Mouse (Mus musculus) gastrocnemius, adult 18-20 months (tissue): ENCODE results near the gene Nr2f6. TPM values are rescaled to one million over a fixed set of nuclear protein-coding genes. Genes with fewer than 3 reads are reported as not detected.
"Not testable (repeated sequence)": the region's sequence is repeated elsewhere in the genome, so short reads cannot be mapped to it uniquely, and the experiment has no call there.

Experiments
- DNase-seq: peaks from one replicate; pipeline ENCODE4 v3.0.0; 2021; ENCODE audit warnings: low spot score
- total RNA-seq, 2 experiments: library from RNA; stranded (reverse); gene quantifications; 2 replicates each; pipeline ENCODE4 v1.2.3; 2021

Gene Nr2f6
- total RNA-seq, 2 experiments from 2014 or later = 20.8 to 22.4 TPM

DNA sequence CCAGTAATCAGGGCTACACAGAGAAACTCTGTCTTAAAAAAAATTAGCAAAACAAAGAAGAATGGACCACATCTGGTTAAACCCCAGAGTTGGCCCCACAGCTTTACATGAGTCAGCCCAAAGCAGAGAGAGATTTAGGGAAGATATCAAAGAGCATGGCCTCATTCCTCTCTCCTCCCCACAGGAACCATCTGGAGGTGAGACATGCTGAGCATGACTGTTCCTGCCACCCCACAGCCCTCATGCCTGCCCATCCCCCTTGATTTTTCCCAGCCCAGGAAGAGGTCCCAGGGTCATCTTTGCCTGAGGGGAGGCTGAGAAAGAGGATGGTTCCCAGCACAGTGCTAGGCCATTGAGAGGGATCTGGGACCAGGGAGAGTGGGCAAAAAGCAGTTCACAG lies 13.4 kb downstream of the Nr2f6 start:
- DNase-seq = no peak

DNA sequence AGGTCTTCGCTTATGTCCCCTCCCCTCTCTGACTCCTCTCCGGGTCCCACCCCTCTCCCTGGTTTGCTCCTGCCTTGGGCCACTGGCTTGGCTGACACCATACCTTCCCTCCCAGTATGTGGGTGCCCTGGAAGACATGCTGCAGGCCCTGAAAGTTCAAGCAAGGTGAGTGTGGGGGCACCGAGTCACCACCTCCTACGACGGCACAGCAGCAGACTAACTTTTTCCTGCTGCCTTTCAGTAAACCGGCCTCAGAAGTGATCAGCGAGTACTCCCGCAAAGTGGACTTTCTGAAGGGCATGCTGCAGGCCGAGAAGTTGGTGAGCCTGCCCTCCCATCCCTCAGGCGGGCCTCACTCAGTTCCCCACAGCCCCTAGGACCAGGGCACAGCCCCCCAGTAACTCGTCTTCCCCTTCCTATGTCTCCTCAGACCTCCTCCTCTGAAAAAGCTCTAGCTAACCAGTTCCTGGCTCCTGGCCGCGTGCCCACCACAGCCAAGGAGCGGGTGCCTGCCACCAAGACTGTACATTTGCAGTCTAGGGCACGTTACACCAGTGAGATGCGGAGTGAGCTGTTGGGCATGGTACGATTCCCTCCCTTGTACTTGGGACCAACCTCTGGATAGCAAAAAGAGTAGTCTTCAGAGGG lies 14.1 kb downstream of the Nr2f6 start:
- no peak for DNase-seq

DNA sequence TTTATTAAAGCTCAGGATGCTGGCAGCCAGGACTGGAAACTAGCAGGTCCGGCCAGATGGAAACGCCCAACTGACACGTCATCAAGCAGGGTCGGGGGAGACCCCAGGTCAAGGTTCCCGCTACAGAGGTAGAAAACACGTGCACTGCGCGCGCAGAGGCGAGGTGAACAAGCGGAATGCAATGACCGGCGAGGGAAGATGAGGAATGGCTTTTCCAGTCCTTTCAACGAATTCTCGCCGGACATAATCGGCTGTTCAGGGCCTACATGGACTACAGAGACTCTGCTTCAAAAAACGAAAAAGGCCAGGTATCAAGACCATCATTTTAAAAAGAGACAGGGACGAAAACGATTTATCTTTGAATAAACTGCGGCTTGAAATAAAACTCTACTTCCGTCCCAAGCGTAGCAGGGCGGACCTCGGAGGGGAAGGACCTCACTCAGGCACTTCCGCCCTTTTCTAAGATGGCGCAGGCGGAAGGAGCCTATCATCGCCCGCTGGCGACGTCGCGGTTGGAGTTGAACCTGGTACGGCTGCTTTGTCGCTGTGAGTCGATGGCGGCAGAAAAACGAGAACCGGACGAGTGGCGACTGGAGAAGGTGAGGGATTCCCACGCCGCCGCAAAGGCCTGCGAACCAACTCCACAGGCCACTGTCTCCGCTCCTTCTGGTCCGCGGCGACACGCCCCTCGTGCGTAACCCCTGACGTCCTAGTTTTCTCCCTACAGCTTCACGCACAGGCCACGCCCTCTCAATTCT lies 14.8 kb downstream of the Nr2f6 start, which contains the start of gene Use1:
TSS of gene Use1 (plus strand) at position 78 of the 758 bp plus-strand sequence.
- peak; percentile 91 for DNase-seq

DNA sequence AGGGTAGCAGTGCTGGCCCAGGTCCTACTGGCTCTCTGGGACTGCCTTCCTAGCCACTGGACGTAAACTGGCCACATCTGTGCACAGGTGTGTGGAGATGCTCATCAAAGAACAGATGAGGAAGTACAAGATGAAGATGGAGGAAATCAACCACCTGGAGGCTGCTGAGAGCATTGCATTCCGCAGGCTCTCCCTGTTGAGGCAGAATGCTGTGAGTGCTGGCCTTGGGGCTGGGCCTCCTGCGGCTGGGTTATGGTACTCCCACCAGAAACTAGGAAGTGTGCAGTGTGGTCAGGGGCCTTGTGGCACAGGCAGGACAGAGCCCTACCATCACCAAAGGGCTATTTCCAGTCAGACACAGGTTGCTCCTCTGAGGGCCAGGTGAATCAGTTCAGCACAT lies 23.7 kb downstream of the Nr2f6 start:
- no peak for DNase-seq

DNA sequence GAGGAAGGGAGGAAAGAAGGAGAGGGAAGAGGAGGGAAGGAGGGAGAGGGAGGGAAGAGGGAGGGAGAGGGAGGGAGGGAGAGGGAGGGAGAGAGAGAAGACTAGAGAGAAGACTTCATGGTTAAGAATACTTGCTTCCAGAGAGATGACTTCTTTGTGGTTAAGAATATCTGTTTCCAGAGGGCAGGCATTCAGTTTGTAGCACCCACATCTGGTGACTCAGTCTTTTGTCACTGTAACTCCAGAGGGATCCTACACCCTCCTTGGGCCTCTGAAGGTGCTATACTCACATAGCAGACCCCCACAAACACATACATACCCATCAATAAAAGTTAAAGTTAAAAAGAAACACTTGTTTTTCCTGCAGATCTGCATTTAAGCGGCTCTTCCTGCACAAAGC lies 30.2 kb downstream of the Nr2f6 start:
- no peak for DNase-seq

DNA sequence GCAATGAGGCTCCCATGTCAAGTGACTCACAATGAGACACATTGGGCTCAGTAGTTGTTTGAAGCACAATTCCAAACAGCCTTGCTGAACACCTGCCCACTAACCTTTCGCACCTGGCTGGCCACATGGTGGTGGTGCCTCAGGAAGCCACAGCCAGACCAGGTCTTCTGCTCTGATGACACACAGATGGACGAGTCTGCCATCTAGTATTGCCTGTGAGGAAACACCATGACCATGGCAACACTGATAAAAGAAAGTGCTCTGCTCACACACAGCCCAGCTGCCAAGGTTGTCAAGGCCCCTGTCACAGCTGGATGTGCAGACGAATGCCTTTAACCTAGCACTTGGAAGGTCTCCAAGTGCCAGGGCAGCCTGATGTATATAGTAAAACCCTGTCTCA lies 30.6 kb downstream of the Nr2f6 start:
- DNase-seq = no peak

DNA sequence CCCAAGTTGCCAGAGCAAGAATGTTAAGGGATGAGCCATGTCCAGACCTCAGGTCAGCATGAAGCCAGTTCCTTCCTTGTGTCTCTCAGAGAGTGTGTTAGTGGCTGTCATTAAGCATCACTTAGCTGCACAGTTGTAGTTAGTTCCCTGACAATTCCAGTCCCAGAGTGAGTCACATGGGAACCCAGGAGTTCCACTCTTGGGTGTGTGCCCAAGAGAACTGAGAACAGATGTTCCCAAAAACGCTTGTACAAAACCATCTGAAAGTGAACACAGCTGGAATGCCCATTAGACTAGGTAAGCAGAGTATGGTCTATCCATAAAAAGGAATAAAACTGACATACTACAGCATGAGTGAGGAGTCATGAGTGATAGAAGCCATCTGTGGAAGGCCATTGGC lies 35.2 kb downstream of the Nr2f6 start:
- no peak for DNase-seq

DNA sequence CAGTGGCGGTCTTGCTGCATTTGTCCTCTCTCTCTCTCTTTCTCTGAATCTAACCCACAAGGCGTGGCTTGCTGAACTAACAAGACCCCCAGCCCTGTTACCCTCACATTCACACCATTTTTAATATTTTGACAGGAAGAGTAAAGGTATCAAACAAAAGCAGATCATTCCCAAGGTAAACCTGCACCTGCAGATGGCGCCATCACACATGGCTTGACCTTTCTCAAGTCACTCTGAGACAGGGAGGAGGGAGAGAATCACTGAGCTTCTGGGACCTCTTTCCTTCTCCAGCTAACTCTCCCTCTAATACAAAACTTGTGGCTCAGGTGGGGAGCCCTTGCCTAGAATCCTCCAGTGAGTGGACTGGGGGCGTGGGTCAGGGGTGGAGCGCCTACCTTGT lies 41.1 kb downstream of the Nr2f6 start:
- peak; percentile 26 for DNase-seq

DNA sequence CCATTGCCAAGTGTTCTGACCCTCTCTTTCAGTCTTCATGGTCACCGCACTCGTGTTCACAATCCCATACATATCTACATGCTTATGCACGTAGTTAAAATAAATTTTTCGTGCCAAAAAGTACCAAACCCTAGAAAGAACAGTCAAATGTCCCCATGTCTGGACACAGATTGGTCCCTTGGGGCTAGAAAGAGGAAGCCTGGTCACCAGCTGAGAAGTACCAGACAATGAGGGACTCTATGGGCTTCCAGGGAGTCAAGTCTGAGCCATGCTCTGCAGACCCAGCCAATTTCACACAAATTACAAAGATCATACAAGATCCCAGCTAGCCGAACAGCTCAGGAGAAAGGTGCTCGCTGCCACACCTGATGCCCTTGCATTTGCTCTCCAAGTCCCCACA lies 43.9 kb downstream of the Nr2f6 start:
- DNase-seq = not testable (repeated sequence)

DNA sequence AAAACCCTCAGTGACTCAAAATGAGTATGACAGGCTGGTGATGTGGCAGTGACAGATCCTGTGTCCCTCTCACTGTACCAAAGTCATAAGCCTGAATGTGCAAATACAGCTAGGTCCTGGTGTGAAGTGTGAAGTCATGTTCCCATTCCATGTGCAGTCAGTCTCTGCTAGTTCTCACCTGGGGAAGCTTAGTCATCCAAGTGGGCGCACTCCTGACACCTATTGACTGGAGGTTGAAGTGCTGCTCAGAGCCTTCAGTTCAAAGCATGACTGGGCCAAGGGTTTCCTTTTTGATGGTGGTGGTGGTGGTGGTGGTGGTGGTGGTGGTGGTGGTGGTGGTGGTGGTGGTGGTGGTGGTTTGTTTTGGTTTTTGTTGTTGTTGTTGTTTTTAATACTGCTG lies 56.9 kb downstream of the Nr2f6 start:
- DNase-seq = peak; percentile 39

Other genes with a start within 250 kb of the Nr2f6 start
- 1 to 10 TPM; 8.4 to 8.5 TPM for gene Myo9b, start 109.2 kb downstream of the Nr2f6 start, total RNA-seq
- gene Haus8, start 109.0 kb downstream of the Nr2f6 start, total RNA-seq = 1 to 10 TPM; 4.5 to 5.1 TPM
- 100 to 1,000 TPM; 100 to 109 TPM for gene Use1, start 15.1 kb downstream of the Nr2f6 start, total RNA-seq
- gene Ocel1, start 10.7 kb downstream of the Nr2f6 start, total RNA-seq = 1 to 10 TPM; 6.1 to 6.2 TPM
- gene Ushbp1, start 13.8 kb upstream of the Nr2f6 start, total RNA-seq = 1 to 10 TPM; 4.7 to 6.9 TPM
- gene Babam1, start 14.9 kb upstream of the Nr2f6 start, total RNA-seq = 10 to 100 TPM; 63.4 to 71.9 TPM
- not detected for gene Ankle1, start 24.1 kb upstream of the Nr2f6 start, total RNA-seq
- gene Abhd8, start 81.7 kb upstream of the Nr2f6 start, total RNA-seq = 10 to 100 TPM; 22.4 to 28.0 TPM
- 10 to 100 TPM; 65.5 to 71.4 TPM for gene Mrpl34, start 83.0 kb upstream of the Nr2f6 start, total RNA-seq
- 10 to 100 TPM; 28.4 to 31.7 TPM for gene Dda1, start 87.2 kb upstream of the Nr2f6 start, total RNA-seq
- gene Ano8, start 104.0 kb upstream of the Nr2f6 start, total RNA-seq = 10 to 100 TPM; 14.6 to 16.0 TPM
- gene Gtpbp3, start 106.1 kb upstream of the Nr2f6 start, total RNA-seq = 10 to 100 TPM; 10.0 to 10.5 TPM
- gene Plvap, start 129.8 kb upstream of the Nr2f6 start, total RNA-seq = 10 to 100 TPM; 11.1 to 12.0 TPM
- gene Ccdc194, start 143.8 kb upstream of the Nr2f6 start, total RNA-seq = not detected
- gene Bst2, start 155.5 kb upstream of the Nr2f6 start, total RNA-seq = 1 to 10 TPM; 5.9 to 8.2 TPM
- gene Mvb12a, start 161.0 kb upstream of the Nr2f6 start, total RNA-seq = 10 to 100 TPM; 22.5 to 24.8 TPM
- not detected for gene Tmem221, start 176.9 kb upstream of the Nr2f6 start, total RNA-seq
- not detected for gene Nxnl1, start 184.6 kb upstream of the Nr2f6 start, total RNA-seq
- 10 to 100 TPM; 78.7 to 93.8 TPM for gene Slc27a1, start 186.9 kb upstream of the Nr2f6 start, total RNA-seq
- gene Pgls, start 210.2 kb upstream of the Nr2f6 start, total RNA-seq = 10 to 100 TPM; 23.2 to 23.7 TPM
- gene Fam129c, start 215.7 kb upstream of the Nr2f6 start, total RNA-seq = 1 to 10 TPM in 1 of 2 experiments, under 1 TPM in 1; 0.57 to 1.3 TPM
- 10 to 100 TPM; 37.3 to 37.4 TPM for gene Colgalt1, start 229.0 kb upstream of the Nr2f6 start, total RNA-seq